Mouse (Mus musculus) colon, adult 2 months (tissue): ENCODE measurements around the gene Lypd5. TPM values are rescaled to one million over a fixed set of nuclear protein-coding genes. Genes with fewer than 3 reads are reported as not detected.

Source experiments
- polyA plus RNA-seq: library from polyadenylated mRNA; depleted of rRNA; stranded (reverse); fragments of >200 nt; gene quantifications from 2 replicates; pipeline ENCODE4 v1.2.3, GENCODE M21; 2012; rRNA removed

Lypd5 gene
- not detected in 2 replicates for polyA plus RNA-seq

GRCm38 (mm10) chr7:24348896-24349295, at the start of gene Lypd5:
TSS of gene Lypd5 (plus strand) at chr7:24349196.

GRCm38 (mm10) chr7:24300771-24301282, 48.2 kb upstream of the Lypd5 start, which contains the start of gene Zfp61:
TSS of gene Zfp61 (minus strand) at chr7:24301232.

GRCm38 (mm10) chr7:24316567-24317092, 32.4 kb upstream of the Lypd5 start, which contains the start of gene Zfp94:
TSS of gene Zfp94 (minus strand) at chr7:24316666.

DNA sequence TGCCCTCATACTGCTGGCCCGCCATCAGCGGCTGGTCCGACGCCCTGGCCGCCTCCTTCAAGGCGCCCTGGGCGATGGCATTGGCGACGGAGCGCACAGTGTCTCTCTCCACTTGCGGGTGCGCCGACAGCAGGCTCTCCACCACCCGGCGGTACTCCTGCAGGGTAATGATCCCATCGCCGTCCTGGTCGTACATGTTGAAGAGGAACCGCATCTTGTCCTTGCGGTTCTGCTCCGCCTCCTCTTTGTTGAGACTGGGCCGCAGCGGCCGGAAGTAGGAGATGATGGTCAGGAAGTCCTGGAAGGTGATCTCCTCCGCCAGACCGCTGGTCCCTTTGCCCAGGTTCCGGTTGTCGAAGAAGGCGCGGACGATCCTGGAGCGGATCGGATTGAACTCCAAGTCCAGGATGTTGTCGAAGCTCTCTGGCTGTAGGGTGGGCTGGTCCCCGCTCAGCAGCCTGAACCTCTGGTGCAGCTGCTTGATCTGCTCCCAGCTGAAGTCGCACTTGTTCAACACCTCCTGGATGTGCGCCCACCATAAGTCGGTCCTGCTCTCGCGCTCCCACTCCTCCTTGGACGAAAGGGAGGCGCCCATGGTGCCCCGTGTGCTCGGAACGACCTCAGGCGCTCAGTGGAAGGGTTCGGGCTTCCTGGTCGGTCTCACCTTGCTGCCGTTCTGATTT, 15.6 kb upstream of the Lypd5 start, which contains the start of gene Tescl:
TSS of gene Tescl (minus strand) at position 633 of the 683 bp plus-strand sequence.

GRCm38 (mm10) chr7:24369731-24370541, 20.9 kb downstream of the Lypd5 start, which contains the start of gene Kcnn4:
TSS of gene Kcnn4 (plus strand) at chr7:24370263.

DNA sequence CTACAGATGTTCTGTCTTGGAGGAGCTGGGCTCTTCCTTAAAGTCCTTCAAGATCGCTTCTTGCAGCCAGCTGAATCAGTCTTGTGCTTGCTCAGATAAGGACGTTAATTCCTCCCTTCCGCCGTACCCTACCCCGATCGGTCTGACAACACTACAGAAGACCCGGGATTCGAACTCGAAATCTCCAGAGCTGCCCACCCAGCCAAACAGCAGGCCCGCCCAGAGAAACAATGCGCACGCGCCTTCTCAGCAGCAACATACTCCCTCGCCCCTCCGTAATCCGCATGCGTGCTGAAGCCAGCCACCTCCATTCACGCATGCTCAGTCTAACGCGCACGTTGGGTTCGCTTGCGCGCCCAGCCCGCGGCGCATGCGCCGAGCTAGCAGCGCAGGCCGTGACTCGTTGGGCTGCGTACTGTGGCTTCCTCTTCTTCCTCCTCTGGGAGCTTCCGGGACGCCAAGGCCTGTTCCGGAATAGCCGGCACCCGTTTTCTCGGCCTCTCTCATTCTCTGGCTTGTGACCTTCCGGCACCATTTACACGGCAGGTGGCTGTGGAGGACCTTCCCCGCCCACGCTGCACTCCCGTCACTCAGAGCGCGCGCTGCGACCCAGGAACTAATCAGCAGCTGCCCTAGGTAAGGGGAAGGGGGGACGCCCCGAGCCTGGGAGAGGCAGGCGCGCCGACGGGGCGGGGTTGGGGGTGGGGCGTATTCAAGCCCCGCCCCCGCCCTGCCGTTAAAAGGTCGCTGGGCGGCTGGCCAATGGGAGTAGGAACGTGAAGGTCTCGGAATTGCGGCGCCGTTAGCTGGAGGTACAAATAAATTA, 50.5 kb downstream of the Lypd5 start, which contains the start of gene Smg9:
TSS of gene Smg9 (plus strand) at position 364 of the 826 bp plus-strand sequence.

Other genes with a start within 250 kb of the Lypd5 start
- 0.88 and 1.3 TPM in 2 replicates for gene Zfp112, start 236.9 kb upstream of the Lypd5 start, polyA plus RNA-seq
- gene Zfp235, start 215.0 kb upstream of the Lypd5 start, polyA plus RNA-seq: 4.0 and 5.8 TPM in 2 replicates
- gene Zfp114, start 174.1 kb upstream of the Lypd5 start, polyA plus RNA-seq: 0.14 and 0.20 TPM in 2 replicates
- gene Zfp111, start 137.8 kb upstream of the Lypd5 start, polyA plus RNA-seq: 1.4 TPM in 2 replicates
- gene Zfp109, start 111.6 kb upstream of the Lypd5 start, polyA plus RNA-seq: 0.93 and 1.0 TPM in 2 replicates
- 0.55 and 0.73 TPM in 2 replicates for gene Zfp108, start 94.4 kb upstream of the Lypd5 start, polyA plus RNA-seq
- 1.4 and 1.6 TPM in 2 replicates for gene Zfp93, start 78.8 kb upstream of the Lypd5 start, polyA plus RNA-seq
- 4.3 and 4.9 TPM in 2 replicates for gene Zfp61, start 48.0 kb upstream of the Lypd5 start, polyA plus RNA-seq
- gene Zfp94, start 32.5 kb upstream of the Lypd5 start, polyA plus RNA-seq: 4.4 TPM in 2 replicates
- 1.5 and 1.9 TPM in 2 replicates for gene Tescl, start 15.3 kb upstream of the Lypd5 start, polyA plus RNA-seq
- gene Kcnn4, start 21.1 kb downstream of the Lypd5 start, polyA plus RNA-seq: 136 and 140 TPM in 2 replicates
- 49.2 and 51.1 TPM in 2 replicates for gene Smg9, start 50.4 kb downstream of the Lypd5 start, polyA plus RNA-seq
- gene Irgc1, start 103.1 kb downstream of the Lypd5 start, polyA plus RNA-seq: 0.35 and 1.1 TPM in 2 replicates
- gene Plaur, start 113.3 kb downstream of the Lypd5 start, polyA plus RNA-seq: 16.4 and 17.4 TPM in 2 replicates
- gene Cadm4, start 132.8 kb downstream of the Lypd5 start, polyA plus RNA-seq: 8.6 and 12.3 TPM in 2 replicates
- 12.5 and 13.9 TPM in 2 replicates for gene Zfp428, start 157.8 kb downstream of the Lypd5 start, polyA plus RNA-seq
- gene AC161166.1, start 163.3 kb downstream of the Lypd5 start, polyA plus RNA-seq: not detected in 2 replicates
- gene Irgq, start 181.5 kb downstream of the Lypd5 start, polyA plus RNA-seq: 15.3 and 16.0 TPM in 2 replicates
- gene Pinlyp, start 196.9 kb downstream of the Lypd5 start, polyA plus RNA-seq: 0.24 TPM in 1 of 2 replicates, not detected in the other
- 29.9 and 34.7 TPM in 2 replicates for gene Xrcc1, start 197.1 kb downstream of the Lypd5 start, polyA plus RNA-seq
- 766 and 787 TPM in 2 replicates for gene Ethe1, start 238.3 kb downstream of the Lypd5 start, polyA plus RNA-seq
- gene Zfp575, start 238.4 kb downstream of the Lypd5 start, polyA plus RNA-seq: 1.2 and 1.7 TPM in 2 replicates